In the genomic region with DNA sequence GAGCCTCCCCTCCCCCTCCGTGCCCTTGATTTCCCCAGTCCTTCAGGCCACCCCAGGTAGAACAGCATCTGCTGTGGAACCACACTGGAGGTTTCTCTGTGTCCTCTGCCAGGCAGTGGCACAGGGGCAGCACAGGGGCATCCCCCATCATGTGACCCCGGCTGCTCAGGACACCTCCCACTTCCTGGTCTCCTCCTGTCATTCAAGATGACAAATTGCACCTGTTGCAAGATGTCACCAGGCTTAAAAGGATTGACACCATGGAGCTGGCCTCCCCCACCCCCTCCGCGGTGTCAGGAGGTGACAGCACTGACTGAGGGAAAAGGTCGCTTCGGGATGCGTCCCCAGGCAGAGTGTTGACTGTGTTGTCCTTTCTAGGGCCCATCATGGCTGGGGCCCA, we compare ENCODE assay signal across 12 mouse cellular contexts. TPM values are rescaled to one million over a fixed set of nuclear protein-coding genes. Genes with fewer than 3 reads are reported as not detected.
DNase-seq lines count a peak whose midpoint lies in the region; ATAC-seq and TF ChIP-seq lines count a peak whose summit lies in the region.
"Had no signal": no experiment of that assay in that cellular context is flagged by ENCODE, and none has a peak within 500 bp of the region (broad histone marks: within the 10 kb centered on the region; RNA-seq: fewer than 3 reads in every experiment).

No protein-coding gene starts in this region.

- H3K4me2 ChIP-seq in limb, embryonic 15.5 days: no peak overlapping the region
- H3K4me2 ChIP-seq in kidney, embryonic 14.5 days (replicated peaks; ENCODE audit: low read depth, low read length): no peak overlapping the region
- H3K4me2 ChIP-seq: forebrain, embryonic 13.5 days; neural tube, embryonic 12.5 days had no signal

- no peaks in the 10 kb centered on the region for H3K27me3 ChIP-seq in limb, embryonic 15.5 days
- H3K27me3 ChIP-seq in kidney, embryonic 14.5 days (ENCODE audit: control insufficient read depth, insufficient read depth, low read length): no peaks in the 10 kb centered on the region
- H3K27me3 ChIP-seq: forebrain, embryonic 13.5 days; neural tube, embryonic 12.5 days had no signal

- intact Hi-C loops in left cerebral cortex, adult 2 months (cut with DNase I): no loop called here
- intact Hi-C loops in left cerebral cortex, postnatal 36 days (cut with DNase I): no loop called here

- no peak for ATAC-seq in limb, embryonic 15.5 days (ENCODE audit: insufficient number of reproducible peaks, low FRiP score, low TSS enrichment, low read depth)
- no peak for ATAC-seq in kidney, embryonic 14.5 days (ENCODE audit: low FRiP score, low TSS enrichment)
- ATAC-seq: forebrain, embryonic 13.5 days had no signal

- H3K27ac ChIP-seq in left cerebral cortex, adult 2 months: peak overlapping the region; percentile 64; the same call in 1 of the 2 replicates
- peak overlapping the region; percentile 66 for H3K27ac ChIP-seq in limb, embryonic 15.5 days
- no peak overlapping the region for H3K27ac ChIP-seq in kidney, embryonic 14.5 days (ENCODE audit: low read depth, low read length)
- H3K27ac ChIP-seq: forebrain, embryonic 13.5 days; neural tube, embryonic 12.5 days had no signal

- H3K4me1 ChIP-seq in limb, embryonic 15.5 days: peaks cover 10% of the 10 kb centered on the region
- H3K4me1 ChIP-seq in kidney, embryonic 14.5 days (ENCODE audit: control insufficient read depth, insufficient read depth, low read length): peaks cover 7% of the 10 kb centered on the region; the same call in 1 of the 2 replicates

- no peaks in the 10 kb centered on the region for H3K36me3 ChIP-seq in limb, embryonic 15.5 days
- no peaks in the 10 kb centered on the region for H3K36me3 ChIP-seq in kidney, embryonic 14.5 days (ENCODE audit: control insufficient read depth, insufficient read depth, low read length)
- H3K36me3 ChIP-seq: neural tube, embryonic 12.5 days had no signal

- TF ChIP-seq CTCF in left cerebral cortex, adult 2 months (IDR thresholded peaks at IDR 0.05): no peak

- 54% methylated on average over 7 of the region's 7 CpGs for WGBS in limb, embryonic 15.5 days
- 63% methylated on average over 7 of the region's 7 CpGs for WGBS in kidney, embryonic 14.5 days

- no peaks in the 10 kb centered on the region for H3K9me3 ChIP-seq in limb, embryonic 15.5 days
- H3K9me3 ChIP-seq in kidney, embryonic 14.5 days (ENCODE audit: control insufficient read depth, low read length): no peaks in the 10 kb centered on the region
- H3K9me3 ChIP-seq: forebrain, embryonic 13.5 days; neural tube, embryonic 12.5 days had no signal

- no peak overlapping the region for H3K9ac ChIP-seq in limb, embryonic 15.5 days
- H3K9ac ChIP-seq in kidney, embryonic 14.5 days (ENCODE audit: low read depth, low read length): no peak overlapping the region
- H3K9ac ChIP-seq: forebrain, embryonic 13.5 days; neural tube, embryonic 12.5 days had no signal

- no peak for DNase-seq in left cerebral cortex, adult 2 months (ENCODE audit: extremely low spot score in 1 of 2, low spot score in 2 of 2)
- no peak for DNase-seq in left cerebral cortex, postnatal 36 days (ENCODE audit: low spot score in 2 of 2)
- DNase-seq in T-cell, adult 2 months (ENCODE audit: low spot score): peak; percentile 80
- DNase-seq in thymus, postnatal 10 days (ENCODE audit: low spot score in 2 of 2): peak; percentile 50 to 57
- no peak for DNase-seq in layer of hippocampus, postnatal 10 days (ENCODE audit: low spot score in 2 of 2)
- DNase-seq in frontal cortex, postnatal 14 days (ENCODE audit: low spot score in 2 of 2): no peak
- DNase-seq: lung, postnatal 10 days had no signal

- H3K4me3 ChIP-seq in left cerebral cortex, adult 2 months: no peak overlapping the region
- H3K4me3 ChIP-seq in limb, embryonic 15.5 days: no peak overlapping the region
- no peak overlapping the region for H3K4me3 ChIP-seq in kidney, embryonic 14.5 days (ENCODE audit: low read length)
- H3K4me3 ChIP-seq: forebrain, embryonic 13.5 days; neural tube, embryonic 12.5 days had no signal

RNA-seq across cellular contexts. Expression of a gene that starts 27.0 kb away (rescaled TPM):
- total RNA-seq in left cerebral cortex, adult 2 months (2021): 10 to 100 TPM; 71.4 to 72.8 TPM
- total RNA-seq in left cerebral cortex, postnatal 36 days (2021): 10 to 100 TPM; 71.2 to 75.5 TPM
- polyA plus RNA-seq in limb, embryonic 15.5 days (2015; fragmentation: Nextera tagmentation; extraction: Ambion mirVana): 0.61 and 0.63 TPM in 2 replicates
- polyA plus RNA-seq in kidney, embryonic 14.5 days (2014; fragmentation: Nextera tagmentation; extraction: Ambion mirVana): 0.93 and 1.9 TPM in 2 replicates
- total RNA-seq in layer of hippocampus, postnatal 10 days (2021): 10 to 100 TPM; 59.7 to 74.3 TPM

RNA-seq across cellular contexts. Expression of a gene that starts 31.6 kb away (rescaled TPM):
- total RNA-seq in left cerebral cortex, adult 2 months (2021): 10 to 100 TPM; 21.6 to 25.6 TPM
- 10 to 100 TPM; 21.0 to 24.9 TPM for total RNA-seq in left cerebral cortex, postnatal 36 days (2021)
- polyA plus RNA-seq in limb, embryonic 15.5 days (2015; fragmentation: Nextera tagmentation; extraction: Ambion mirVana): 4.1 and 4.6 TPM in 2 replicates
- polyA plus RNA-seq in kidney, embryonic 14.5 days (2014; fragmentation: Nextera tagmentation; extraction: Ambion mirVana): 1.9 and 2.6 TPM in 2 replicates
- total RNA-seq in layer of hippocampus, postnatal 10 days (2021): 10 to 100 TPM; 15.0 TPM

RNA-seq across cellular contexts. Expression of a gene that starts 46.1 kb away (rescaled TPM):
- total RNA-seq in left cerebral cortex, adult 2 months (2021): 10 to 100 TPM; 41.5 to 43.0 TPM
- total RNA-seq in left cerebral cortex, postnatal 36 days (2021): 10 to 100 TPM; 48.1 to 49.8 TPM
- polyA plus RNA-seq in limb, embryonic 15.5 days (2015; fragmentation: Nextera tagmentation; extraction: Ambion mirVana): 41.4 and 44.3 TPM in 2 replicates
- 25.9 and 40.7 TPM in 2 replicates for polyA plus RNA-seq in kidney, embryonic 14.5 days (2014; fragmentation: Nextera tagmentation; extraction: Ambion mirVana)
- total RNA-seq in layer of hippocampus, postnatal 10 days (2021): 10 to 100 TPM; 65.8 to 70.5 TPM

RNA-seq across cellular contexts. Expression of a gene that starts 49.9 kb away (rescaled TPM):
- under 1 TPM in 1 of 2 experiments, not detected in 1; 0.98 TPM for total RNA-seq in left cerebral cortex, adult 2 months (2021)
- total RNA-seq in left cerebral cortex, postnatal 36 days (2021): not detected
- 0.30 and 0.42 TPM in 2 replicates for polyA plus RNA-seq in limb, embryonic 15.5 days (2015; fragmentation: Nextera tagmentation; extraction: Ambion mirVana)
- polyA plus RNA-seq in kidney, embryonic 14.5 days (2014; fragmentation: Nextera tagmentation; extraction: Ambion mirVana): 0.37 and 0.60 TPM in 2 replicates
- total RNA-seq in layer of hippocampus, postnatal 10 days (2021): under 1 TPM in 1 of 2 experiments, not detected in 1; 0.69 TPM
- total RNA-seq: layer of hippocampus, adult 8-10 months had no signal
- polyA plus RNA-seq: neural tube, embryonic 12.5 days had no signal

Comparison
In these comparisons a context has a peak if more than half of its experiments do, and no peak if none do; other contexts are left out.
1. DNase-seq: peak in T-cell, adult 2 months (single experiment) and thymus, postnatal 10 days (2 of 2); none in left cerebral cortex, adult 2 months (0 of 2), left cerebral cortex, postnatal 36 days (0 of 2), layer of hippocampus, postnatal 10 days (0 of 2) and frontal cortex, postnatal 14 days (0 of 2).